Mouse (Mus musculus) layer of hippocampus, postnatal 14 days (tissue): ENCODE data around the gene Nek11. TPM values are rescaled to one million over a fixed set of nuclear protein-coding genes. Genes with fewer than 3 reads are reported as not detected.
"Not testable (repeated sequence)": the region's sequence is repeated elsewhere in the genome, so short reads cannot be mapped to it uniquely, and the experiment has no call there.

Source experiments
- DNase-seq, 2 experiments: peaks; one replicate each; pipeline ENCODE4 v3.0.0; 2021 to 2022; ENCODE audit warnings: low spot score in 2 of 2, mixed read lengths in 1 of 2
- total RNA-seq, 2 experiments: library from RNA; stranded (reverse); gene quantifications; 2 replicates each; pipeline ENCODE4 v1.2.3; 2021

The Nek11 gene
- total RNA-seq, 2 experiments from 2014 or later, result 1.0 to 1.6 TPM

DNA sequence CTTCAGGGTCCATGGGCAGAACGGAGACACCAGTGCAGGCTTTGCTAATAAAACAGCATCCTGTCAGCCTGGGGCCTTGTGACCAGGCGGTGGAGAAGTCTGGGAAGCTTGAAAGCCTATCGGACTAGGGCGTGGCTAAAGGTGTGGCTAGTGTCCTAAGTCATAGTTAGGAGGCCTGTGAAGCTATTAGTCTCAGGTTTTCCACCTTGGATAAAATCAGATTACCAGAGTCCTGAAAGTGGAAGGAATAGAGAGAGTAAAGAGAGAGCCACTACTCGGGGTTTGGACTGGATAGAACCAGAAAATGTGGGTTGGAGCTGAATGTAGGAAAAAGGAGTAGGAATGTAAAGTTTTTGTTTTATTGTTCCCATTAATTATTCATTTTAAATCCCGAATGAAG, 250.3 kb downstream of the Nek11 start, which contains the start of gene 1700080E11Rik:
1700080E11Rik (minus strand) TSS at position 101 of the 400 bp plus-strand sequence.
- no peak for DNase-seq

GRCm38 (mm10) chr9:105139204-105139603, 256.1 kb downstream of the Nek11 start:
- DNase-seq, result no peak

GRCm38 (mm10) chr9:105136404-105136803, 258.9 kb downstream of the Nek11 start:
- DNase-seq, result no peak

- no peak for DNase-seq
These were observed 260.8 kb downstream of the Nek11 start for GRCm38 (mm10) chr9:105134536-105134935.

DNA sequence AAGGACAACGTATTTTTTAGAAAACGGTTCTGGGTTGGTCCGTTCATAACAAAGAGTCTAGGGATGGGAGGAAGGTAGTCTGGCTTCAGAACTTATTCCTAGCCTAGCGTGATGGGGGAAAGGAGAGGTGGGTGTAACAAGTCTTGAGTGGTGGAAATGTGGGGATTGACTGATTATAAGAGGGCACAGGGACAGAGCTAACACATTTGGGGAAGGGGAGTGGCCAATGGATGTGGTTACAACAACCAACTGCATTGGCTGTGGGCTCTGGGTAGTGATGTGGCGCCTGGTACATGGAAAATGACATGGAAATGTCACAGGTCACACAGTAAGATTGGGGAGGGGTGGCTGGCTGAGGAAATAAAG, 263.3 kb downstream of the Nek11 start:
- DNase-seq, result no peak

DNA sequence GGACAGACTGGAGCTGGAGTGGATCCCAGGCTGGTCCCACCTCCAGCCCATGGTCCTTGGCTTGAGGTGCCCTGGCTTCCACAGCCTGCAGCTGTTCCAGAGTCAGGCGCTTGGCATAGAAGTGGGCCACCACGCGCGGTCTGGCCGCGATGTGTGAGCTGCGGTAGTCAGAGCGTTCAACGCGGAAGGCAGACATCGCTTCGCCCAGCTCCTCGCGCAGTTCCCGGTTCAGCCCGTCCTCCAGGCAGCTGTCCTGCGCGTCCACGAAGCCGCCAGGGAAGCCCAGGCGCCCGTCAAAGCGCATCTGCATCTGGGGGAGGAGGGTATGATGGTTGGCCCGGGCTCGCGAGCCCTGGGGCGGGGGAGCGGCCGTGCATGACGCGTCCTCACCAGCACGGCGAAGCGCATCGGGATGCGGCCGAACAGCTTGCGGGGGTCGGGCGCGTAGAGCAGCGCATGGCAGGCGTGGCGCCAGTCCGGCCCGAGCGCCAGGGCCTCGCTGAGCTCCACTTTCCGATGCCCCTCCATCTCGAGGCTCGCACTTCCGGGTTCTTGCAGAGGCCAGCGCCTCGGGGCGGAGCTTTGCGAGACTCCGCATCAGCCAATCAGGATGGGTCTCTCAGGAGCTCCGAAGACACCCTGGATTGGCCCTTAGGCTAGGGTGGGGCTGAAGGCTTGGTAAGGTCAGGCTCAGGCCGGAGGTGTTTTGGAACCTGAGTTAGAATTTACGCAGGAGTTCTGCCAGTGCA, 263.9 kb downstream of the Nek11 start, which contains the start of gene Nudt16:
Nudt16 (minus strand) TSS at position 572 of the 749 bp plus-strand sequence.
- DNase-seq, result peak; percentile 82 to 86

- no peak for DNase-seq
These were observed 265.0 kb downstream of the Nek11 start for GRCm38 (mm10) chr9:105130331-105130730.

DNA sequence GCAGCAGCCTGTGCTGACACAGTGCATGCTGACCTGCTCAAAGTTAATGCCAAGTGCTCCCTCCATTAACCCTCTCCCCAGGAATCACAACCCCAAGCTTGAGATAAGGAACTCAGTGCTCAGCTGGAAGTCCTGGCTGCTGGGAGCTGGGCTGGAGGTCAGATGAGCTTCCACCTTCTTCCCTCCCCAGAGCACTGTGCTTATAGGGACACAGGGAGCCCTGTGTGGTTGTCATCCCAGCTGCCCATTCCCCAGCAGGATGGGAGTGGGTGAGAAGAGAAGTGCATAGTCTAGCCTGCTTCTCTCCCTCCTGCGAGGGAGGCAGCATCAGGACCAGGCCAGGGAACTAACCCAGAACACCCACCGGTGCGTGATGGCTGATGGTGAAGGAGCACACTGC, 270.1 kb downstream of the Nek11 start:
- not testable (repeated sequence) for DNase-seq

Other genes starting within 250 kb of the Nek11 start
- 10 to 100 TPM; 10.4 to 13.2 TPM for gene Aste1, start 132 bp downstream of the Nek11 start, total RNA-seq
- gene Atp2c1, start 131.8 kb upstream of the Nek11 start, total RNA-seq, result 100 to 1,000 TPM; 230 to 260 TPM
- 10 to 100 TPM; 38.9 to 41.3 TPM for gene Pik3r4, start 247.5 kb upstream of the Nek11 start, total RNA-seq